Mouse (Mus musculus) embryonic facial prominence, embryonic 11.5 days (tissue): ENCODE data around the gene Gigyf2. TPM values are rescaled to one million over a fixed set of nuclear protein-coding genes. Genes with fewer than 3 reads are reported as not detected.

Experiments used
- ATAC-seq: fragments of 200-750 bp; cut with Nextera tagmentation; replicated peaks from 2 replicates; pipeline ENCODE4 v1.8.0; 2017; ENCODE audit warnings: low read depth; ENCODE audit not compliant: insufficient number of reproducible peaks, low FRiP score, low TSS enrichment
- DNase-seq: peaks from one replicate; pipeline ENCODE4 v3.0.0-alpha.2; 2015; ENCODE audit warnings: low spot score
- H3K27ac ChIP-seq: fragments of 300-500 bp; sonication (generic); replicated peaks from 2 replicates; pipeline ENCODE4 v1.5.1; 2014; ENCODE audit warnings: mild to moderate bottlenecking, low read depth, low read length, control low read depth
- H3K27me3 ChIP-seq: fragments of 300-500 bp; sonication (generic); 2 replicates; pipeline ENCODE4 v1.6.1; 2014; ENCODE audit warnings: mild to moderate bottlenecking, low read length, moderate library complexity, mixed read lengths; ENCODE audit not compliant: control insufficient read depth, insufficient read depth
- H3K36me3 ChIP-seq: fragments of 300-500 bp; sonication (generic); replicated peaks from 2 replicates; pipeline ENCODE4 v1.6.1; 2014; ENCODE audit warnings: low read depth, mild to moderate bottlenecking, low read length, moderate library complexity, mixed read lengths; ENCODE audit not compliant: control insufficient read depth, insufficient read depth
- H3K4me1 ChIP-seq: fragments of 300-500 bp; sonication (generic); 2 replicates; pipeline ENCODE4 v1.6.1; 2014; ENCODE audit warnings: low read length, mixed read lengths; ENCODE audit not compliant: control insufficient read depth, insufficient read depth
- H3K4me2 ChIP-seq: fragments of 300-500 bp; sonication (generic); 2 replicates; pipeline ENCODE4 v1.6.1; 2014; ENCODE audit warnings: low read depth, mild to moderate bottlenecking, control low read depth, low read length, moderate library complexity
- H3K4me3 ChIP-seq: fragments of 300-500 bp; sonication (generic); 2 replicates; pipeline ENCODE4 v1.5.1; 2014; ENCODE audit warnings: low read depth, low read length, control low read depth
- H3K9ac ChIP-seq: fragments of 300-500 bp; sonication (generic); replicated peaks from 2 replicates; pipeline ENCODE4 v1.6.1; 2014; ENCODE audit warnings: mild to moderate bottlenecking, control low read depth, low read length
- H3K9me3 ChIP-seq: fragments of 300-500 bp; sonication (generic); replicated peaks from 2 replicates; pipeline ENCODE4 v1.6.1; 2016; ENCODE audit warnings: mild to moderate bottlenecking, low read length, inconsistent platforms, mixed read lengths; ENCODE audit not compliant: control insufficient read depth
- WGBS: fragments of 180-500 bp; shearing (Covaris S2); extraction: QIAGEN DNeasy Blood & Tissue Kit; methylation state at CpG from one replicate; pipeline ENCODE4 v1.1.7; 2014; 5-methylcytosine and 5-hydroxymethylcytosine counted together
- polyA plus RNA-seq: library from polyadenylated mRNA; unstranded; fragments of >200 nt; fragmentation: Nextera tagmentation; extraction: Ambion mirVana; gene quantifications from 2 replicates; pipeline ENCODE4 v1.2.1, GENCODE M21; 2014

Gene Gigyf2
- polyA plus RNA-seq = 49.1 and 49.4 TPM in 2 replicates

GRCm38 (mm10) chr1:87326742-87327163 is at the start of gene Gigyf2:
Gene Gigyf2 (plus strand): TSS chr1:87326998.
- Histone ChIP-seq H3K4me3 (peak within 1 kb of the TSS; percentile 98), H3K27me3 (no peaks in the 10 kb centered on the region), H3K4me2 (peak within 1 kb of the TSS; percentile 79), H3K27ac (peak within 1 kb of the TSS; percentile 92), H3K9ac (peak within 1 kb of the TSS; percentile 94), H3K36me3 (no peaks in the 10 kb centered on the region), H3K9me3 (no peaks in the 10 kb centered on the region), H3K4me1 (no peaks in the 10 kb centered on the region)
- under 1% methylated on average over 16 of the region's 36 CpGs for WGBS
- ATAC-seq (peak; percentile 95), DNase-seq (peak; percentile 96)

- no peak overlapping the region for H3K9ac ChIP-seq
- DNase-seq = no peak
- whole genome bisulfite sequencing = 81% methylated on average over 5 of the region's 5 CpGs
Measured at GRCm38 (mm10) chr1:87280281-87280680, 46.5 kb upstream of the Gigyf2 start.

GRCm38 (mm10) chr1:87281599-87282412 is 45.0 kb upstream of the Gigyf2 start:
- Histone ChIP-seq H3K9me3 (no peaks in the 10 kb centered on the region), H3K27me3 (no peaks in the 10 kb centered on the region), H3K27ac (no peak overlapping the region), H3K4me2 (peak overlapping the region; percentile 27), H3K4me1 (no peaks in the 10 kb centered on the region), H3K36me3 (no peaks in the 10 kb centered on the region), H3K4me3 (no peak overlapping the region), H3K9ac (peak overlapping the region; percentile 25; the same call in 1 of the 2 replicates)
- ATAC-seq (no peak), DNase-seq (no peak)
- WGBS = 24% methylated on average over 20 of the region's 20 CpGs

More at GRCm38 (mm10) chr1:87280281-87280680, 46.5 kb upstream of the Gigyf2 start:
- Histone ChIP-seq H3K27me3 (no peaks in the 10 kb centered on the region), H3K4me1 (no peaks in the 10 kb centered on the region), H3K36me3 (no peaks in the 10 kb centered on the region), H3K9me3 (no peaks in the 10 kb centered on the region), H3K4me2 (no peak overlapping the region), H3K27ac (no peak overlapping the region), H3K4me3 (no peak overlapping the region)
- ATAC-seq = no peak

GRCm38 (mm10) chr1:87282413-87282788 is 44.4 kb upstream of the Gigyf2 start:
- no peak for DNase-seq
- Histone ChIP-seq H3K4me3 (no peak overlapping the region), H3K4me2 (no peak overlapping the region), H3K36me3 (no peaks in the 10 kb centered on the region), H3K9me3 (no peaks in the 10 kb centered on the region), H3K9ac (no peak overlapping the region), H3K4me1 (no peaks in the 10 kb centered on the region), H3K27me3 (no peaks in the 10 kb centered on the region), H3K27ac (no peak overlapping the region)
- 66% methylated on average over 6 of the region's 6 CpGs for WGBS
- ATAC-seq = no peak

- Histone ChIP-seq H3K9ac (no peak overlapping the region), H3K9me3 (no peaks in the 10 kb centered on the region), H3K36me3 (no peaks in the 10 kb centered on the region), H3K27ac (no peak overlapping the region), H3K4me1 (no peaks in the 10 kb centered on the region), H3K4me2 (no peak overlapping the region), H3K4me3 (no peak overlapping the region), H3K27me3 (no peaks in the 10 kb centered on the region)
- WGBS = 87% methylated on average over 10 of the region's 10 CpGs
- DNase-seq = no peak
- ATAC-seq = no peak
Measured at GRCm38 (mm10) chr1:87283410-87283960, 43.3 kb upstream of the Gigyf2 start.

- no peaks in the 10 kb centered on the region for H3K36me3 ChIP-seq
- no peak overlapping the region for H3K9ac ChIP-seq
- DNase-seq (no peak), ATAC-seq (no peak)
- H3K27me3 ChIP-seq = no peaks in the 10 kb centered on the region
- no peaks in the 10 kb centered on the region for H3K4me1 ChIP-seq
- no peak overlapping the region for H3K4me2 ChIP-seq
- no peaks in the 10 kb centered on the region for H3K9me3 ChIP-seq
- H3K27ac ChIP-seq = no peak overlapping the region
- WGBS = 46% methylated on average over 2 of the region's 2 CpGs
- no peak overlapping the region for H3K4me3 ChIP-seq
Measured at GRCm38 (mm10) chr1:87287105-87287504, 39.7 kb upstream of the Gigyf2 start.

GRCm38 (mm10) chr1:87291416-87291815 is 35.4 kb upstream of the Gigyf2 start:
- Histone ChIP-seq H3K4me1 (no peaks in the 10 kb centered on the region), H3K4me2 (no peak overlapping the region), H3K9me3 (no peaks in the 10 kb centered on the region), H3K27me3 (no peaks in the 10 kb centered on the region), H3K36me3 (no peaks in the 10 kb centered on the region), H3K9ac (no peak overlapping the region), H3K27ac (no peak overlapping the region), H3K4me3 (no peak overlapping the region)
- no peak for ATAC-seq
- WGBS = 75% methylated on average over 8 of the region's 8 CpGs
- no peak for DNase-seq
